Mouse (Mus musculus): ENCODE data around the gene Grk3. TPM values are rescaled to one million over a fixed set of nuclear protein-coding genes. Genes with fewer than 3 reads are reported as not detected.
A peak's percentile ranks its signal among the peaks of the same experiment; 100 is the strongest.

Gene Grk3
- total RNA-seq, 2 experiments from 2014 or later: 14.3 to 14.9 TPM

- peak; percentile 78 to 80 for DNase-seq
These were observed 144.9 kb downstream of the Grk3 start for GRCm38 (mm10) chr5:112870729-112871128.

- DNase-seq: no peak
These were observed 147.0 kb downstream of the Grk3 start for GRCm38 (mm10) chr5:112868620-112869019.

GRCm38 (mm10) chr5:112864719-112865367 is 150.7 kb downstream of the Grk3 start:
- peak; percentile 59 for DNase-seq

Other genes starting within 250 kb of the Grk3 start
- gene Myo18b, start 119.4 kb downstream of the Grk3 start, total RNA-seq (2021): under 1 TPM; 0.03 TPM
- gene Crybb2, start 54.3 kb upstream of the Grk3 start, total RNA-seq (2021): not detected
- gene Crybb3, start 65.8 kb upstream of the Grk3 start, total RNA-seq (2021): 1 to 10 TPM in 1 of 2 experiments, not detected in 1; 1.9 TPM
- gene 2900026A02Rik, start 205.4 kb upstream of the Grk3 start, total RNA-seq (2021): 10 to 100 TPM; 13.2 to 18.5 TPM
- gene Tmem211, start 211.1 kb upstream of the Grk3 start, total RNA-seq (2021): not detected

Data from adrenal gland, postnatal 36 days (tissue).